In the genomic region with DNA sequence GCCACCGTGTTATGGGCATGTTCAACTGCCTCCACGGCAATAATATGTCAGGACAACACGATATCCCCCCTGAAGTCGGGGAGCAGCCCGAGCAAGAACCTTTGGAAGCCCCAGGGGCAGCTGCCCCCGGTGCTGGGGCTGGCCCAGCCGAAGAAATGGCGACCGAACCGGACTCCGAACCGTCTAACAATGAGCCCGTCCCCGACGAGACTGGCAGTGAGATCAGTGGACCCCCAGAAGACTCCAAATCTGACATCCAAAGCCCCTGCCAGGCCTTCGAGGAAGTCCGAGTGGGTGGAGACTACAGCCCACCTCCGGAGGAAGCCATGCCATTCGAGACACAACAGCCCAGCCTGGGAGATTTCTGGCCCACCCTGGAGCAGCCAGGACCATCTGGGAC, we compare ENCODE assay signal across 8 mouse cellular contexts. TPM values are rescaled to one million over a fixed set of nuclear protein-coding genes. Genes with fewer than 3 reads are reported as not detected.
A peak's percentile ranks its signal among the peaks of the same experiment; 100 is the strongest.
DNase-seq lines count a peak whose midpoint lies in the region; ATAC-seq and TF ChIP-seq lines count a peak whose summit lies in the region.
"Had no signal": no experiment of that assay in that cellular context is flagged by ENCODE, and none has a peak within 500 bp of the region (broad histone marks: within the 10 kb centered on the region; RNA-seq: fewer than 3 reads in every experiment).

No protein-coding gene starts in this region.

- H3K27ac ChIP-seq in heart, embryonic 16.5 days (ENCODE audit: low read length): no peak overlapping the region
- H3K27ac ChIP-seq in embryonic facial prominence, embryonic 14.5 days (replicated peaks; ENCODE audit: low read depth, low read length): no peak overlapping the region
- H3K27ac ChIP-seq in limb, embryonic 14.5 days (replicated peaks; ENCODE audit: low read depth, low read length): no peak overlapping the region
- H3K27ac ChIP-seq: gastrocnemius, adult 2 months had no signal

- H3K9me3 ChIP-seq in heart, embryonic 16.5 days (replicated peaks; ENCODE audit: control insufficient read depth, low read length): peaks cover 58% of the 10 kb centered on the region
- H3K9me3 ChIP-seq in E14TG2a.4 (ENCODE audit: low read length): peaks cover 86% of the 10 kb centered on the region
- H3K9me3 ChIP-seq in embryonic facial prominence, embryonic 14.5 days (ENCODE audit: control insufficient read depth, low read length): peaks cover 70% of the 10 kb centered on the region
- H3K9me3 ChIP-seq in limb, embryonic 14.5 days (ENCODE audit: control insufficient read depth, low read length): peaks cover 69% of the 10 kb centered on the region

- H3K4me1 ChIP-seq in heart, embryonic 16.5 days (ENCODE audit: control insufficient read depth, insufficient read depth, low read length): peaks cover 10% of the 10 kb centered on the region
- H3K4me1 ChIP-seq in E14TG2a.4 (replicated peaks; ENCODE audit: low read depth, low read length): peaks cover 29% of the 10 kb centered on the region
- H3K4me1 ChIP-seq in embryonic facial prominence, embryonic 14.5 days (ENCODE audit: control insufficient read depth, insufficient read depth, low read length): peaks cover 4% of the 10 kb centered on the region; the same call in 1 of the 2 replicates
- H3K4me1 ChIP-seq in limb, embryonic 14.5 days (ENCODE audit: control insufficient read depth, insufficient read depth, low read length): peaks cover 3% of the 10 kb centered on the region; the same call in 1 of the 2 replicates

- H3K36me3 ChIP-seq in heart, embryonic 16.5 days (ENCODE audit: control insufficient read depth, insufficient read depth): peaks cover 4% of the 10 kb centered on the region; the same call in 1 of the 2 replicates
- H3K36me3 ChIP-seq in E14TG2a.4 (ENCODE audit: insufficient read depth, low read length): peaks cover 16% of the 10 kb centered on the region
- H3K36me3 ChIP-seq in embryonic facial prominence, embryonic 14.5 days (ENCODE audit: control insufficient read depth, insufficient read depth, low read length): peaks cover 61% of the 10 kb centered on the region
- peaks cover 25% of the 10 kb centered on the region; the same call in 1 of the 2 replicates for H3K36me3 ChIP-seq in limb, embryonic 14.5 days (ENCODE audit: control insufficient read depth, insufficient read depth, low read length)

- DNase-seq in heart, postnatal 4 days: no peak
- no peak for DNase-seq in embryonic facial prominence, embryonic 14.5 days (ENCODE audit: low spot score)
- DNase-seq in limb, embryonic 14.5 days (ENCODE audit: low spot score): no peak
- DNase-seq in gastrocnemius, postnatal 25 days: no peak
- DNase-seq in spleen, postnatal 4 days (ENCODE audit: low spot score in 2 of 2): no peak
- DNase-seq: gastrocnemius, adult 2 months had no signal

- ATAC-seq in heart, embryonic 16.5 days (replicated peaks; ENCODE audit: extremely low read depth, insufficient read depth, low FRiP score): no peak
- ATAC-seq in embryonic facial prominence, embryonic 14.5 days (ENCODE audit: low read depth): no peak
- no peak for ATAC-seq in limb, embryonic 14.5 days (ENCODE audit: low FRiP score, low read depth)

- no peak overlapping the region for H3K4me2 ChIP-seq in heart, embryonic 16.5 days (ENCODE audit: low read depth, low read length)
- H3K4me2 ChIP-seq in embryonic facial prominence, embryonic 14.5 days (ENCODE audit: low read depth, low read length): peak overlapping the region; percentile 57
- peak overlapping the region; percentile 43; the same call in 1 of the 2 replicates for H3K4me2 ChIP-seq in limb, embryonic 14.5 days (replicated peaks; ENCODE audit: low read depth, low read length, severe bottlenecking)

- no peak for TF ChIP-seq POLR2A in limb, embryonic 14.5 days (IDR thresholded peaks at IDR 0.05; ENCODE audit: borderline replicate concordance, extremely low read depth, insufficient read depth, insufficient read length)

- H3K4me3 ChIP-seq in heart, embryonic 16.5 days (ENCODE audit: low read length): peak overlapping the region; percentile 43
- peak overlapping the region; percentile 68 for H3K4me3 ChIP-seq in E14TG2a.4 (replicated peaks; ENCODE audit: low read length)
- H3K4me3 ChIP-seq in embryonic facial prominence, embryonic 14.5 days (ENCODE audit: low read depth, low read length): peak overlapping the region; percentile 39
- peak overlapping the region; percentile 34; the same call in 1 of the 2 replicates for H3K4me3 ChIP-seq in limb, embryonic 14.5 days (replicated peaks; ENCODE audit: low read length)

- 67% methylated on average over 19 of the region's 19 CpGs for WGBS in heart, embryonic 16.5 days
- WGBS in embryonic facial prominence, embryonic 14.5 days: 64% methylated on average over 17 of the region's 19 CpGs
- WGBS in limb, embryonic 14.5 days: 65% methylated on average over 19 of the region's 19 CpGs

- H3K9ac ChIP-seq in heart, embryonic 16.5 days (ENCODE audit: low read length): no peak overlapping the region
- H3K9ac ChIP-seq in embryonic facial prominence, embryonic 14.5 days (ENCODE audit: low read depth, low read length): no peak overlapping the region
- H3K9ac ChIP-seq in limb, embryonic 14.5 days (ENCODE audit: low read depth, low read length, severe bottlenecking): no peak overlapping the region

- no peak for TF ChIP-seq CTCF in E14TG2a.4 (conservative IDR thresholded peaks at IDR 0.05; ENCODE audit: low read length)

- H3K27me3 ChIP-seq in heart, embryonic 16.5 days (ENCODE audit: control insufficient read depth, insufficient read depth, low read length): peaks cover 17% of the 10 kb centered on the region
- peaks cover 41% of the 10 kb centered on the region for H3K27me3 ChIP-seq in E14TG2a.4 (ENCODE audit: insufficient read depth, low read length)
- peaks cover 34% of the 10 kb centered on the region for H3K27me3 ChIP-seq in embryonic facial prominence, embryonic 14.5 days (replicated peaks; ENCODE audit: control insufficient read depth, insufficient read depth, low read length)
- peaks cover 39% of the 10 kb centered on the region for H3K27me3 ChIP-seq in limb, embryonic 14.5 days (ENCODE audit: control insufficient read depth, insufficient read depth, low read length)

RNA-seq across cellular contexts. Expression of a gene that starts 13.7 kb away (rescaled TPM):
- polyA plus RNA-seq in heart, embryonic 16.5 days (2015; fragmentation: Nextera tagmentation; extraction: Ambion mirVana): 1,284 and 1,464 TPM in 2 replicates
- total RNA-seq in heart, postnatal 4 days (2021): 1,000 to 10,000 TPM; 1,794 to 1,822 TPM
- 2,600 and 2,666 TPM in 2 replicates for polyA plus RNA-seq in embryonic facial prominence, embryonic 14.5 days (2014; fragmentation: Nextera tagmentation; extraction: Ambion mirVana)
- 2,875 and 2,934 TPM in 2 replicates for polyA plus RNA-seq in limb, embryonic 14.5 days (2012; rRNA removed)
- polyA plus RNA-seq in limb, embryonic 14.5 days (2014; fragmentation: Nextera tagmentation; extraction: Ambion mirVana): 2,366 and 2,381 TPM in 2 replicates
- total RNA-seq in gastrocnemius, postnatal 25 days (2021): 1,000 to 10,000 TPM; 1,372 to 1,510 TPM

RNA-seq across cellular contexts. Expression of a gene that starts 48.7 kb away (rescaled TPM):
- 33.4 and 41.6 TPM in 2 replicates for polyA plus RNA-seq in heart, embryonic 16.5 days (2015; fragmentation: Nextera tagmentation; extraction: Ambion mirVana)
- total RNA-seq in heart, postnatal 4 days (2021): 1 to 10 TPM; 2.2 to 3.4 TPM
- polyA plus RNA-seq in embryonic facial prominence, embryonic 14.5 days (2014; fragmentation: Nextera tagmentation; extraction: Ambion mirVana): 15.1 and 18.1 TPM in 2 replicates
- 0.65 and 0.73 TPM in 2 replicates for polyA plus RNA-seq in limb, embryonic 14.5 days (2012; rRNA removed)
- polyA plus RNA-seq in limb, embryonic 14.5 days (2014; fragmentation: Nextera tagmentation; extraction: Ambion mirVana): 11.7 and 13.4 TPM in 2 replicates
- total RNA-seq in gastrocnemius, postnatal 25 days (2021): 1 to 10 TPM; 2.2 to 2.9 TPM
